Mouse (Mus musculus) G1E (cell line): ENCODE results near the gene Ahsa2.
"Not testable (repeated sequence)": the region's sequence is repeated elsewhere in the genome, so short reads cannot be mapped to it uniquely, and the experiment has no call there.

Experiments used
- CTCF ChIP-seq: IDR thresholded peaks from 2 replicates; pipeline ENCODE4 v1.5.1; 2012; ENCODE audit warnings: low read depth, low read length, inconsistent platforms, mixed read lengths
- GATA1 ChIP-seq: IDR thresholded peaks from 2 replicates; pipeline ENCODE4 v1.6.1; 2012; ENCODE audit warnings: borderline replicate concordance, low read length, inconsistent platforms, mixed read lengths
- GATA2 ChIP-seq: IDR thresholded peaks from 2 replicates; pipeline ENCODE4 v1.6.1; 2012; ENCODE audit warnings: low read depth, low read length, inconsistent platforms, borderline replicate concordance
- POLR2AphosphoS5 ChIP-seq: IDR thresholded peaks from 2 replicates; pipeline ENCODE4 v1.6.1; 2012; ENCODE audit warnings: low read depth, low read length, inconsistent platforms; ENCODE audit not compliant: insufficient replicate concordance
- TAL1 ChIP-seq: conservative IDR thresholded peaks from 2 replicates; pipeline ENCODE4 v1.6.1; 2012; ENCODE audit warnings: low read depth, low read length, inconsistent platforms, mixed read lengths

DNA sequence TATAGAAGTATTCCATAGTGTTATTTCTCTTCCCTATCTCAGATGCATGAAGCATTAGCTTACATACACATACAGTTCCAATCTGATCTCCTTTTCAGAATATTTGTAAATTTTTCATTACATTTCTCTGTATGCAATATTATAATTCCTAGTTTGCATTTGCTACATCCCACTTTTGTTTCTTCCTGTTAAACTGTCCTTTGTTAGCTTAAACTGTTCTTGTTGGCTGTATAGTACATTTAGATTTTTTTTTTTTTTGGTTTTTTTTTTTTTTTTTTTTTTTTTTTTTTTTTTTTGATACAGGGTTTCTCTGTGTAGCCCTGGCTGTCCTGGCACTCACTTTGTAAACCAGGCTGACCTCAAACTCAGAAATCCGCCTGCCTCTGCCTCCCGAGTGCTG, 32.0 kb downstream of the Ahsa2 start:
- not testable (repeated sequence) for TF ChIP-seq CTCF, GATA1, GATA2, TAL1, POLR2AphosphoS5
